Mouse (Mus musculus): ENCODE data around the gene Hsd11b1.

Gene Hsd11b1

DNA sequence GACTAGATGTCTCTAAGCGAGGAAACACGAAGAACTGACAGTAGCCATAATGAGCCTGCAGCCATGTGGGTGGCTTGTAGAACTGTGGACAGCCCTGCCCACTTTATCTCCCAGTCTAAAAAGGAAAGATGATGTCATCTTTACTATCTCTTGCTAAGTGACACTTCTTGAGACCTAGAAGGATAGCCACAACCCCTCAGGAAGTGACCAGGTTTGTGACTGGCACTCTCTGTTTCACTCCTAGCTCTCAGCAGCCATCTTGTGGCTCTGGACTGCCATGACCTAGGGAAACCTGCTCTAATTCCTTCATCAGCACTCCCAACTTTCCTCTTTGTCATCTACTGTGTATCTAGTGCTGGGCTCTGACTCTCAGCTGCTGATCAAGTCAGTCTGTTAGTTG is 65.6 kb downstream of the Hsd11b1 start:
- WGBS, result 59% methylated on average over 2 of the region's 2 CpGs

DNA sequence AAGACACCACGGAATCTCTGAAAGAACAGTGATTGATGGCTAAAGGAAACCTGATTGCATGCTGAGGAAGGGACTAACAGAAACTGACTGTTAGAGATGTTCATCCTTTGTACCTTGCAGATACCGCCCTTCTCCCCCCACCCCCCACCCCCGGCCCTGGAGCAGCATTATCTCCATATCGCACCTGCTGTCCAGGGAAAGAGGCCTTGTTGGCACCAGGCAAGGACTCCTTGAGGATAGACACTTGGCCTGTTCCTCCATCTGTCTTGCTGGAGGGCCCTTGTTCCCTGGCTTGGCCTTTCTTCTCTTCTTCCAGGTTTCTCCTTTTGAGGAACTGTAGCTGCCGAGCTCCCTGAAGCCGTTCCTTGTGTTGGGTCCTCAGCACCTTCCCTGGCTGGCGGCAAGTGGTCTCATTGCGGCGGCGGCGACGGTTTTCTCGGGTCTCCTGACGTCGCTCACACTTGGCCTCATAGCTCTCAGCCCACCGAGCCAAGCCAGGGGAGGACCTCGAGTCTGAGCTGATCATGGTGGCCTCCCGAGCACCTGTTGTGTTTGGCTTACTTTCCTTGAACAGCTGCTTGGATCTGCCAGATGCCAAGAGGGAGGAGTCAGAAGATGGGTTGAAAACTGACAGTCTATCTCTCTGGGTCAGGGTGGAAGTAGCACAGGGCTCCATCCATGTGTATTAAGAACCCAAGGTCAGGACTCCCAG is 66.2 kb downstream of the Hsd11b1 start:
- WGBS, result 93% methylated on average over 18 of the region's 18 CpGs

DNA sequence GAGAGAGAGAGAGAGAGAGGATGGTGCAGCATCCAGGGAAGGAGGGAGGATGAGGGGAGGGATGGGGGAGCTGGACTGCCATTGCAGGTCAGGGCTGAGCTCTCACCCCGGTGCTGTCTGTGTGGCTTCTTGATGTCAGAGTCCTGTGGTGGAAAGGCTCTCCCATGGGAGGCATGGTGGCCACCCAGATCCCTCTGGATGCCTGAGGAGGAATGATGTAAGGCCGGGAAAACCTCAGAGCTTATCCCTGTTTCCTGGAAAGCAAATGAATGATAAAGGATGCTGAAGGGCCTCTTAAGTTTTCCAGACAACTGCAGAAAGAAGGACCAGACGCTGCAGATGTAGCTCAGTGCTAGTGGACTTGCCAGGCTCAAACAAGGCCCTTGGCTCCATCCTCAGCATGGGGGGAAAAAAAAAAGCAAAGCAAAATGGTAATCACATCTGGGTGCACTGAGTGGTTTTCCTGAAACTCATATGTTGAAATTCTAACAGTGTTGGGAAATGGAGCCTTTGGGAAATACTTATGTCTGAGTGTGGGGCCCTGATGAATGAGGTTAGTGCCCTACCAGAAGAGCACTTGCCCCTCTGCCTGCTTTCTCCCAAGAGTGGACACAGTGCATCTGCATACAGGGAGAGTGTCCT is 68.6 kb downstream of the Hsd11b1 start:
- 85% methylated on average over 3 of the region's 3 CpGs for WGBS

DNA sequence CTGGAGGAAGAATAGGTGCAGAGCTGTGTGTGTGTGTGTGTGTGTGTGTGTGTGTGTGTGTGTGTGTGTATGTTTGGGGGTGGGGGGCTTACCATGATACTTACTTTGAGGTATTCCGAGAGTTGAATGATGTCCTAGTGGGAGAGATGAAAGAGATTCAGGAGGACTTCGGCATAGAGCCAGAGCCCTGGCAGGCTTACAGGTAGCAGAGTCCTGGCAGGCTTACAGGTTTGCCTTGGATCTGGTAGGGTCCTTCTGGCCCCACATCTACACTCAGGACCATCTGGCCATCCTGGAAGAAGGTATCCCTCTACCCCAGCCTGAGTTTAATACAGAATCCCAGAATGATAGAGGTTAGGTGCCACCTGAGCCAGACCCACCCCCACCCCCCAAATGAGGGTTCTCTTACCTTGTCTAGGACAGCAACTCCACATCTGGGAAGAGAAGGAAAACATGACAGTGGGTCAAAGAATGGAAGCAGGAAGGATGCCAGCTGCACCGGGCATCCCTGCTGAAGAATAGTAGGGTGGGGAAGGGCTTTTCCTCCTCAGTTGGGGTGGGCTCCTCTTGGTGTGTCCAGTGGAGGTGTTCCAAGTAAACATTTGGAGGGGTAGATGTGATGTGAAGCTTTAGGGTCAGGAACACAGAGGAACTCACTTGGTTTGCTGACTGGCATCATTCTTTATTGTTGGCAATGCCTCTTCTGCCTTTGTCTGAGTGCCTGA is 69.3 kb downstream of the Hsd11b1 start:
- WGBS, result 68% methylated on average over 3 of the region's 3 CpGs

DNA sequence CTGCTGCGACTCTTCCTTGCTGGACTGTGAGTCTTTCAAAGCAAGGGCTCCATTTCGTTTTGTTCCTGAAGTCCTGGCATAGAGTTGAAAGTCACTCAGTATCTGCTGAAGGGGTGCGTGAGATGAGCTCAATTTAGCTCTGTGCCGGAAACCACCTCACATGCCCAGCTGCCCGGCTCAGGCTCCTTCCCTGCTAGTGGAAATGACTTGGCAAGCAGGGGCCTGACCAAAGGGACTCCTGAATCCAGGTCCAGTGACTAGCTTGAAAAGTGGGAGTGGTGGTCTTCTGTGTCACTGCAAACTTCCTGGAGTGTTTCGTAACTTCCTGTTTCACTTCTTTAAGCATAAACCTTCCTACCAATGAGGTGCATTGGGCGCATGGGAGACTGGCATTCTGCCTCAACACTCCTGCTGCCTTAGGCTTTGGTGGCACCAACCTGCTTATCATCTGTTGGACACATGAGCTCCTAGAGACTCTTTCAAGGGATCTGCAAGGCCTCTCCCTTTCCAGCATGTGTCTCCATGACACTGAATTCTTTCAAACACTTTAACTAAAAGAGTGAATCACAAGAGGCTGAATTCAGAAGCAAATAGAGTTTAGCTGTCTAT is 72.1 kb downstream of the Hsd11b1 start:
- 75% methylated on average over 7 of the region's 7 CpGs for WGBS

DNA sequence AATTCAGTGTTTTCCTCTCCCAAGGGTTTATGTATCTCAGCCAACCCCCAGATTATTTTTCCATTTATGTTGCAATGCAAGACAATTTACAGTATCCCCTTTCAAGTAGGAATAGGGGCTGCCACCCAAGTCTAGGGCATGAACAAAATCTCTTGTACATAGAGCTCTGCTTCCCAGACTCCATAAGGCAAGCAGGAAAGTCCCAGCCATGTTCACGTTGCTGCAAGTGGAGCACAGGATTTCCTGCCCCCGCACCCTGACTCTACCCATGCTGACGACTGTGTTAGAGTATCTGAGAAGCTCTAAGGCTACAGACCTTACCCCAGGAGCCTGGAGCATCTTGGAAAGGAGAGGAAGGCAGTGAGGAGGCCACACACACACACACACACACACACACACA is 74.1 kb downstream of the Hsd11b1 start:
- WGBS, result 44% methylated on average over 3 of the region's 3 CpGs

DNA sequence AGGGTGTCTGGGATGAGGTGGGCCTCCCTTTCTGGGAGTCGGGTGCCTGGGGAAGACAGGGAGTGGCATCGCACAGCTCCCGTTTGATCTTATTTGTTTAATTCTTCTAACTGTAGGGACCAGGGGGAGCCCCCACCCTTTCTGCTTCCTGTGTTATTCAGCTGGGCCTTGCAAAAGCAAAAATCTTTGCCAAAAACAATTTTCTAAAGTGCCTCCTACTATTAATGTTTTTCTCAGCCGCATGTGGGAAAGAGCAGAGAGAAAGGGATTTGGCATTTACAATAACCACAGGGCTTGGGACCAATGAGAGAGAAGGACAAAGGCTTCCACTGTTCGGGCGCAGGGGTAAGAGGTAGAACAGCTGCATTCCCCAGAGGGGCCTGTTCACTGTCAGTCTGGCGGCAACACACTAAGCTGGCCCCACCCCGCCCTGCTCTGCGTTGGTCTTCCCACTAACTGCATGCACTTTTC is 74.7 kb downstream of the Hsd11b1 start:
- WGBS, result 45% methylated on average over 9 of the region's 9 CpGs

DNA sequence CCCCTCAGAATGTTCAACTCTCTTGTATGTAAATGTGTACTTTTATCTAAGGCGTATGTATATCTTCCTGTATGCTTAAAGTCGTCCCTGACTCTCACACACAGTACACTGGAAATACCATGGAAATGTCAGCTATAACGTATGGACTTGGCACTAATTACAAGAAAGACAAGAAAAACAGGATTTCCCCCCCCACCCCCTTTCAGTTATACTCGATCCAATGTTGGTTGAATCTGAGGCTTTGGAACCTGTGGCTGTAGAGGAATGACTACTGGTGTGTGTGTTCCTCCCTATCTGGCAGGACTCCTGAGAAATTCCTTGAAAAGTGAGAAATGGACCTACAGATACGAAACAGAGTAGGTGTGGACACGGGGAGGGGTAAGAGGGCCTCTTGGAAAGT is 75.6 kb downstream of the Hsd11b1 start:
- 87% methylated on average over 6 of the region's 6 CpGs for WGBS

DNA sequence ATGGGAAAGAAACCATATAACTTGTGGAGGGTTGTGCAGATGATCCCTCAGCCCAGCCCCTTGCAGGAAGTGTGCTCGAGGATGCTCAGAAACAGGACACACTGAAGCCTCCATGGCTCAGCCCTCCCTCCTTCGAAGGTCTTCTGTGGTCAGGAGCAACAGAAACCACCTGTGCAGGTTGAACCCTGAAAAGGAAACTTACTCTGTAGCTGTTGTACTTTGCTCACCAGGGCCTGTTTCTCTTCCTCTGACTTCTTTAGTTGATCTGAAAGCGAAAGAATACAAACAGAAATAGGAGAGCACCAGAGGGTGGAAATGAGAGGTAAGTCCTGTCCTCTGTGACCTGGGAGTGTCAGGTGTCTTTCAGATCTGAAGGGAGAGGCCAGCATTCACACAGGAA is 82.8 kb downstream of the Hsd11b1 start:
- WGBS, result 84% methylated on average over 3 of the region's 3 CpGs

DNA sequence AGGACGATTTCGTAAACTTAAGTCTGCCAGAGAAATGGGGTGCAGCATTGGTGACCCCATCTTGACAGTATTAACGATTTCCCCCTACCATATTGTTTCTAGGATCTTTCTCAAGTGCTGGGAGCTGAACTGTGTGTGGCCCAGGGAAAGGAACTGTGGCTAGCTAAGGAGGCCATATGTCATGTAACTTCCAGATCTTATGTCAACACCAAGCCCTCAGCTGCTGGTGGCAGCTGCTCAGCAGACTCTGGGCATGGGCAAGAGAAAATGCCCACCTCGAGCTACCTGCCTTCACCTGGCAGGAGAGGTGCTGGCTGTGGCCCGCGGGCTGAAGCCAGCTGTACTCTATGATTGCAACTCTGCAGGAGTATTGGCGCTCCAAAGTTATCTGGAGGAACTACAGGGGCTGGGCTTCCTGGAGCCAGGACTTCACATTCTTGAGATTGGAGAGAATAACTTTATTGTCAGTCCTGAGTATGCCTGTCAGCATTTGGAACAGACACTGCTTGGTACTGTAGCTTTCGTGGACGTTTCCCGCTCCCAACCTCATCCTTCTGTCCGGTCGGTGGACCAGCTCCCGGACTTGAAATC is 89.6 kb downstream of the Hsd11b1 start:
- WGBS, result 83% methylated on average over 13 of the region's 13 CpGs

DNA sequence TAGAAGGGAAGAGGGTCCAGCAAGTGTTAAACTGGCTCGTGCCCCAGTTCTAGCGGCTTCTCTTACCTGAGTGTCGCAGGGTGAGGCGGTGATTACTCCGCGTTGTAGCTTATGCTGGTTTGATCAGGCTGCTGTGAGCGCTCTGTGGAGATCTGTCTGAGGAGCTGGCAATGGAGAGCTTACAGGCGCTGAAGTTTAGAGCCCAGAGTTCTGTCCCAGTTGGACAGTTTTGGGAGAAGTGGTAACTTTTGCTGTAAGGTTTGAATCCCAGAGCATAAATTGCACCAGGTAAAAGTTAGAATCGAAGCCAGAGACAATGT is 90.1 kb downstream of the Hsd11b1 start:
- WGBS, result 13% methylated on average over 9 of the region's 9 CpGs

DNA sequence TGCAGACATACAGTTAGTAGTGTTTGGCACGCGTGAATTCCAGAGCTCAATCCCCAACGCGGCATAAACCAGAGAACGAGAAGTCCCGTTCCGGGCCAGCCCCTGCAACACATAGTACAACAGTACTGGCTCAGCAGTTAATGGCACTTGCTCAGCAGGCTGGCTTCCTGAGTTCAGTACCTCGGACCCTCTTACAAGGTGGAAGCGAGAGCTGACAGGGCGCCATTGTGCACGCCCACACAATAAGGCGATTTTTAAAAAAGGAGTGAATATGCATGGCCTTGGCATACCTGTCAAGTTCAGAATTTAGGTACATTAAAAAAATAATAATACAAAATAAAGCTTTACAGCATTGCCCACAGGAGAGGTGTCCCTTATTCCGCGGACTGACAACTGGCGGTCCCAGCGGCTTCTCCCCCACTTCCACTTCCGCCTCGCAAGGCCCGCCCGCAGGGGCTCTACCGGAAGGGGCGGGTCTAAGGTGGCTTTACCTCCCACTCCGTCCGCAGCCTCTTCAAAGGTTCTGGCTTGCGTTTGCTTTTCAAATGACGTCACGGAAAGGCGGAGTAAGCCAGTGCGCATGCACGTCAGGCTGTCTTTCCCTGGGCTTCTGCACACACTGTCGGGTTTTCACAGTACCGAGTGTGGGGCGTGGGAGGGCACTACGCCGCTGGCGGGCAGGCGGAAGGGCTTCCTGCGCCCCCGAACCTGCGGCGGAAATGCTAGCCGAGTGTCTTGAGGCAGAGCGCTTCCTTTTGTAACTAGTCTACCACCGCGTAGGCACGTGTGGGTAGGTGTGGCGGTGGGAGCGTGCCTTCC is 90.7 kb downstream of the Hsd11b1 start:
- under 1% methylated on average over 48 of the region's 48 CpGs for WGBS

All from cerebral cortex, adult 2 months (tissue).